Mouse (Mus musculus) heart, postnatal 0 days (tissue): Measurements from ENCODE around the gene Hmx3.

Experiments
- CTCF ChIP-seq: IDR thresholded peaks from 2 replicates; pipeline ENCODE4 v1.5.1; 2016; ENCODE audit warnings: antibody characterized with exemption, control low read depth, low read depth
- EP300 ChIP-seq: IDR thresholded peaks from 2 replicates; pipeline ENCODE4 v1.6.1; 2016; ENCODE audit warnings: antibody characterized with exemption, low read depth

GRCm38 (mm10) chr7:131560697-131561042 is 18.0 kb downstream of the Hmx3 start:
- TF ChIP-seq CTCF (no peak), EP300 (no peak)
